ENCODE assay signal across 13 mouse cellular contexts in the genomic region with DNA sequence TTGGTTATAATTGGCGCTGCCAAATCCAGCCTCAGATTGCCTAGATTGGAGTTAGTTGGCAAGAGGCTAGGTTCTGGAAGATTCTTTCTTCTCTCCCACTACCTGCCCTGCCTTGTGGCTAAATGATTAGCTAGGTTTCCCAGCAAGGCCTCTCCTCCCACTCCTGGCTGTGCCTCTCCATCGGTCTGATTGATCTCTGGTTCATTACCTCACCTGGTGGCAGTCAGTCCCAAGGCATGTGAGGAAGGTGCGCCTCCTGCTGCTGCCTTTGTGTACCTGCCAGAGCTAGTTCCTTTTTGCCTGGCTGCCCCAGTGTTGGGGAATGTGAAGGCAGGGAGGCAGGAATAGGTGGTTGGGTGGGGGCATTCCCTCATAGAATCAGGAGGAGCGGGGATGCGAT. TPM values are rescaled to one million over a fixed set of nuclear protein-coding genes. Genes with fewer than 3 reads are reported as not detected.
DNase-seq lines count a peak whose midpoint lies in the region; ATAC-seq and TF ChIP-seq lines count a peak whose summit lies in the region.
"Had no signal": no experiment of that assay in that cellular context is flagged by ENCODE, and none has a peak within 500 bp of the region (broad histone marks: within the 10 kb centered on the region; RNA-seq: fewer than 3 reads in every experiment).

No protein-coding gene starts in this region.

- H3K9me3 ChIP-seq in lung, embryonic 14.5 days (ENCODE audit: low read depth, low read length), result no peaks in the 10 kb centered on the region
- H3K9me3 ChIP-seq in kidney, postnatal 0 days (replicated peaks; ENCODE audit: low read length), result no peaks in the 10 kb centered on the region
- no peaks in the 10 kb centered on the region for H3K9me3 ChIP-seq in stomach, embryonic 16.5 days (replicated peaks; ENCODE audit: control insufficient read depth, low read length)
- no peaks in the 10 kb centered on the region for H3K9me3 ChIP-seq in hindbrain, embryonic 12.5 days (replicated peaks)
- H3K9me3 ChIP-seq: hindbrain, embryonic 13.5 days; limb, embryonic 15.5 days had no signal

- WGBS in lung, embryonic 14.5 days, result 57% methylated on average over 5 of the region's 5 CpGs
- WGBS in kidney, postnatal 0 days, result 64% methylated on average over 5 of the region's 5 CpGs
- 54% methylated on average over 5 of the region's 5 CpGs for WGBS in stomach, embryonic 16.5 days
- WGBS in hindbrain, embryonic 12.5 days, result 73% methylated on average over 5 of the region's 5 CpGs

- ATAC-seq in lung, embryonic 14.5 days (ENCODE audit: insufficient read depth), result no peak
- ATAC-seq in kidney, postnatal 0 days (replicated peaks; ENCODE audit: low FRiP score, low read depth), result peak; percentile 92
- ATAC-seq in stomach, embryonic 16.5 days (ENCODE audit: insufficient read depth, low FRiP score), result peak; percentile 62; the same call in 1 of the 2 replicates
- no peak for ATAC-seq in hindbrain, embryonic 12.5 days (ENCODE audit: low FRiP score)
- ATAC-seq: activated CD4-positive, CD25-positive, alpha-beta regulatory T cell, adult 4 months had no signal

- H3K4me1 ChIP-seq in lung, embryonic 14.5 days (ENCODE audit: insufficient read depth), result no peaks in the 10 kb centered on the region
- H3K4me1 ChIP-seq in kidney, postnatal 0 days (replicated peaks; ENCODE audit: insufficient read depth, low read length), result no peaks in the 10 kb centered on the region
- no peaks in the 10 kb centered on the region for H3K4me1 ChIP-seq in stomach, embryonic 16.5 days (ENCODE audit: control insufficient read depth, insufficient read depth, low read length)
- H3K4me1 ChIP-seq in hindbrain, embryonic 12.5 days, result no peaks in the 10 kb centered on the region
- H3K4me1 ChIP-seq: hindbrain, embryonic 13.5 days; limb, embryonic 15.5 days had no signal

- DNase-seq in lung, embryonic 14.5 days, result no peak
- no peak for DNase-seq in lung, postnatal 25 days (ENCODE audit: low spot score)
- DNase-seq in ZHBTc4 (ENCODE audit: low read depth, low spot score), result peak; percentile 67
- DNase-seq in kidney, postnatal 0 days (ENCODE audit: low spot score), result peak; percentile 34
- DNase-seq in frontal cortex, postnatal 14 days (ENCODE audit: low spot score in 2 of 2), result no peak
- DNase-seq in left cerebral cortex, adult 9 months (ENCODE audit: low spot score in 2 of 2), result no peak

- H3K9ac ChIP-seq in lung, embryonic 14.5 days, result no peak overlapping the region
- no peak overlapping the region for H3K9ac ChIP-seq in kidney, postnatal 0 days (ENCODE audit: low read depth, low read length)
- H3K9ac ChIP-seq in stomach, embryonic 16.5 days (ENCODE audit: low read length), result no peak overlapping the region
- no peak overlapping the region for H3K9ac ChIP-seq in hindbrain, embryonic 12.5 days
- H3K9ac ChIP-seq: hindbrain, embryonic 13.5 days; limb, embryonic 15.5 days had no signal

- no peak overlapping the region for H3K4me3 ChIP-seq in lung, embryonic 14.5 days (ENCODE audit: low read depth, low read length)
- H3K4me3 ChIP-seq in kidney, postnatal 0 days (replicated peaks; ENCODE audit: low read depth, low read length), result no peak overlapping the region
- no peak overlapping the region for H3K4me3 ChIP-seq in stomach, embryonic 16.5 days (replicated peaks; ENCODE audit: low read length)
- H3K4me3 ChIP-seq in hindbrain, embryonic 12.5 days, result no peak overlapping the region
- H3K4me3 ChIP-seq: erythroblast, embryonic 14.5 days; hindbrain, embryonic 13.5 days; limb, embryonic 15.5 days had no signal

- no peak overlapping the region for H3K4me2 ChIP-seq in lung, embryonic 14.5 days
- no peak overlapping the region for H3K4me2 ChIP-seq in kidney, postnatal 0 days (ENCODE audit: low read length)
- H3K4me2 ChIP-seq in stomach, embryonic 16.5 days (ENCODE audit: low read depth, low read length), result no peak overlapping the region
- H3K4me2 ChIP-seq in hindbrain, embryonic 12.5 days (replicated peaks), result no peak overlapping the region
- H3K4me2 ChIP-seq: heart, embryonic 11.5 days; hindbrain, embryonic 13.5 days; limb, embryonic 15.5 days had no signal

- H3K27ac ChIP-seq in lung, embryonic 14.5 days (ENCODE audit: low read depth), result no peak overlapping the region
- H3K27ac ChIP-seq in kidney, postnatal 0 days, result no peak overlapping the region
- H3K27ac ChIP-seq in stomach, embryonic 16.5 days (ENCODE audit: low read length), result no peak overlapping the region
- H3K27ac ChIP-seq in hindbrain, embryonic 12.5 days, result no peak overlapping the region
- H3K27ac ChIP-seq: hindbrain, embryonic 13.5 days; limb, embryonic 15.5 days had no signal

- TF ChIP-seq CTCF in lung, embryonic 14.5 days (IDR thresholded peaks at IDR 0.05; ENCODE audit: low read depth), result peak; percentile 28; the same call in 1 of the 2 replicates
- peak; percentile 72 for TF ChIP-seq CTCF in kidney, postnatal 0 days (IDR thresholded peaks at IDR 0.05; ENCODE audit: low read depth)

- no peaks in the 10 kb centered on the region for H3K36me3 ChIP-seq in lung, embryonic 14.5 days (ENCODE audit: insufficient read depth)
- no peaks in the 10 kb centered on the region for H3K36me3 ChIP-seq in kidney, postnatal 0 days (ENCODE audit: insufficient read depth, low read length)
- H3K36me3 ChIP-seq in stomach, embryonic 16.5 days (ENCODE audit: control insufficient read depth, insufficient read depth, low read length), result no peaks in the 10 kb centered on the region
- H3K36me3 ChIP-seq in hindbrain, embryonic 12.5 days, result no peaks in the 10 kb centered on the region
- H3K36me3 ChIP-seq: hindbrain, embryonic 13.5 days; limb, embryonic 15.5 days had no signal

- H3K27me3 ChIP-seq in lung, embryonic 14.5 days (ENCODE audit: insufficient read depth, low read length), result no peaks in the 10 kb centered on the region
- no peaks in the 10 kb centered on the region for H3K27me3 ChIP-seq in kidney, postnatal 0 days (ENCODE audit: insufficient read depth, low read length)
- H3K27me3 ChIP-seq in stomach, embryonic 16.5 days (ENCODE audit: control insufficient read depth, insufficient read depth, low read length), result no peaks in the 10 kb centered on the region
- no peaks in the 10 kb centered on the region for H3K27me3 ChIP-seq in hindbrain, embryonic 12.5 days
- H3K27me3 ChIP-seq: hindbrain, embryonic 13.5 days; limb, embryonic 15.5 days had no signal

RNA-seq across cellular contexts. Expression of a gene that starts 1.7 kb away (rescaled TPM):
- not detected in 2 replicates for polyA plus RNA-seq in lung, embryonic 14.5 days (2014; fragmentation: Nextera tagmentation; extraction: Ambion mirVana)
- polyA plus RNA-seq in kidney, postnatal 0 days (2015; fragmentation: Nextera tagmentation; extraction: Ambion mirVana), result 1.8 and 2.8 TPM in 2 replicates
- polyA plus RNA-seq in stomach, embryonic 16.5 days (2015; fragmentation: Nextera tagmentation; extraction: Ambion mirVana), result not detected in 2 replicates
- polyA plus RNA-seq in hindbrain, embryonic 12.5 days (2016; fragmentation: Nextera tagmentation; extraction: Ambion mirVana), result not detected in 2 replicates
- polyA plus RNA-seq: activated CD4-positive, CD25-positive, alpha-beta regulatory T cell, adult 4 months; erythroblast, embryonic 14.5 days; heart, embryonic 11.5 days; hindbrain, embryonic 13.5 days; limb, embryonic 15.5 days had no signal

Comparison
In these comparisons a context has a peak if more than half of its experiments do, and no peak if none do; other contexts are left out.
1. ATAC-seq: peak in kidney, postnatal 0 days (single experiment) and stomach, embryonic 16.5 days (single experiment); none in lung, embryonic 14.5 days (single experiment) and hindbrain, embryonic 12.5 days (single experiment).
2. DNase-seq: peak in ZHBTc4 (single experiment) and kidney, postnatal 0 days (single experiment); none in lung, embryonic 14.5 days (single experiment), lung, postnatal 25 days (single experiment), frontal cortex, postnatal 14 days (0 of 2) and left cerebral cortex, adult 9 months (0 of 2).